Mouse (Mus musculus): ENCODE data around the gene Khk. TPM values are rescaled to one million over a fixed set of nuclear protein-coding genes. Genes with fewer than 3 reads are reported as not detected.

Khk gene
- polyA plus RNA-seq, 1 experiment from 2014 or later, result 17.4 TPM

DNA sequence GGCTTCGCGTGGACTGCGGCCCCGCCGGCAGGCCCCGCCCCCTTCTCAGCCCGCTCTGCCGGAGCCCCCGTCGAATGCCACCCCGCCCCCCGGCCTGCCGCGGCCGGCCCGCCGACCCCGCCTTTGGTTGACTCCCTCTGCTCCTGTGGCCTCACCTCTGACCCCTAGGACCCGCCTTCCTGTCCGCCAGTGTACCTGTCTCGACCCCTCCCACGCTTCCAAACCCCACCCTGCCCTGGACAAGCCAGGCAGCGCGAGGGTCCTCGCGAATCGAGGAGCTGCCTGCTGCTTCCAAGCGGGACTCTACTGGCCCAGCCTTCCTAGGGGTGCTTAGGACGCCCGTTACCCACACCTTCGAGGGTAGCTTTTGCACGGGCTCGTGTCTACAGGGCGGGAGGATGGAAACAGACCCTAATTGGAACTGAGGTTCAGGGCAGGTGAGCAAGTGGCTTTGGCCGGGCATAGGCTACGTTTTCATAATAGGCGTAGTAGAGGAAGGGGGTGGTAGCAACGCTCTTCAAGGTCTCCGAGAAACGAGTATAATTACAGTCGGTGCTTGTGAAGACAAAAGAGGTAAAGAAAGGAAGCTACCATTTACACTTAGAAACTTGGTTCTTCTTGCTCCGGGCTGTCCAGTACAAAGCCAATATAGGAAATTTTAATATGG lies 32.0 kb upstream of the Khk start:
- H3K9ac ChIP-seq, result peak overlapping the region; percentile 88
- H3K4me3 ChIP-seq, result peak overlapping the region; percentile 78
- peaks cover 22% of the 10 kb centered on the region for H3K4me1 ChIP-seq
- no peak; the same call in 1 of the 2 replicates for ATAC-seq (ENCODE audit: insufficient number of reproducible peaks, insufficient read depth, low FRiP score, low TSS enrichment, low read depth)
- peak overlapping the region; percentile 77 for H3K4me2 ChIP-seq
- under 1% methylated on average over 41 of the region's 42 CpGs for WGBS
- H3K36me3 ChIP-seq, result peaks cover 38% of the 10 kb centered on the region
- H3K9me3 ChIP-seq, result no peaks in the 10 kb centered on the region
- H3K27ac ChIP-seq, result peak overlapping the region; percentile 99
- no peaks in the 10 kb centered on the region for H3K27me3 ChIP-seq

DNA sequence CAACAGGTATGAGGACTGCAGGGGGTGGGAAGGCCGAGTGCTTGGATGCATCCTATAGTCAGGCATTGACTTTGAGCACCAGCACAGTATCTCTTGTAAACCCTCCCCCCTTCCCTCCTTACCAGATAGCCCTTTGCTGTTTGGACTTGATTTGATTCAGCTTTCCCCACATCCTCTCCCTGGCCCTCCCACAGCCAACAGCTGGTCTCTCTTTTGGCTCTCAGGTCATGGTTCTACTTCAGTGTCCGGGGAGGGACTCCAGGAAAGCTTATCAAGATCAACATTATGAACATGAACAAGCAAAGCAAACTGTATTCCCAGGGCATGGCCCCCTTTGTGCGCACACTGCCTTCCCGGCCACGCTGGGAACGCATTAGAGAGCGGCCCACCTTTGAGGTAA lies 30.9 kb upstream of the Khk start:
- WGBS, result 61% methylated on average over 7 of the region's 7 CpGs
- H3K27me3 ChIP-seq, result no peaks in the 10 kb centered on the region
- peaks cover 49% of the 10 kb centered on the region for H3K36me3 ChIP-seq
- H3K27ac ChIP-seq, result peak overlapping the region; percentile 99
- no peak for ATAC-seq (ENCODE audit: insufficient number of reproducible peaks, insufficient read depth, low FRiP score, low TSS enrichment, low read depth)
- H3K9ac ChIP-seq, result peak overlapping the region; percentile 88
- peak overlapping the region; percentile 78 for H3K4me3 ChIP-seq
- H3K4me1 ChIP-seq, result peaks cover 22% of the 10 kb centered on the region
- H3K9me3 ChIP-seq, result no peaks in the 10 kb centered on the region
- peak overlapping the region; percentile 77 for H3K4me2 ChIP-seq

DNA sequence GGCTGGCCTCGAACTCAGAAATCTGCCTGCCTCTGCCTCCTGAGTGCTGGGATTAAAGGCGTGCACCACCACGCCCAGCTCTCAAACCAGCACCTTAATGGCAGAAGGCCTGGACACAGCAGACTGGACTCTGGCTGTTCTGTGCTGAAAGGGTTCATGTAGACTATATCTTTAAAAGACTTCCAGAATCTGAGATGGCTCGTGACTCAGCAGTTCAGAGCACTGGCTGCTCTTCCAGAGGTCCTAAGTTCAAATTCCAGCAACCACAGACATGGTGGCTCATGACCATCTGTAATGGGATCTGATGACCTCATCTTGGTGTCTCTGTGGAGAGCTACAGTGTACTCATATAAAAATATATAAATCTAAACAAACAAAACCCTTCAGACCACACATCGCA lies 19.4 kb upstream of the Khk start:
- Histone ChIP-seq H3K4me1 (peaks cover 21% of the 10 kb centered on the region), H3K36me3 (peaks cover 81% of the 10 kb centered on the region), H3K27me3 (no peaks in the 10 kb centered on the region), H3K4me3 (no peak overlapping the region), H3K9me3 (no peaks in the 10 kb centered on the region), H3K4me2 (no peak overlapping the region), H3K27ac (no peak overlapping the region), H3K9ac (no peak overlapping the region)
- ATAC-seq (ENCODE audit: insufficient number of reproducible peaks, insufficient read depth, low FRiP score, low TSS enrichment, low read depth), result no peak
- 93% methylated on average over 5 of the region's 5 CpGs for WGBS

DNA sequence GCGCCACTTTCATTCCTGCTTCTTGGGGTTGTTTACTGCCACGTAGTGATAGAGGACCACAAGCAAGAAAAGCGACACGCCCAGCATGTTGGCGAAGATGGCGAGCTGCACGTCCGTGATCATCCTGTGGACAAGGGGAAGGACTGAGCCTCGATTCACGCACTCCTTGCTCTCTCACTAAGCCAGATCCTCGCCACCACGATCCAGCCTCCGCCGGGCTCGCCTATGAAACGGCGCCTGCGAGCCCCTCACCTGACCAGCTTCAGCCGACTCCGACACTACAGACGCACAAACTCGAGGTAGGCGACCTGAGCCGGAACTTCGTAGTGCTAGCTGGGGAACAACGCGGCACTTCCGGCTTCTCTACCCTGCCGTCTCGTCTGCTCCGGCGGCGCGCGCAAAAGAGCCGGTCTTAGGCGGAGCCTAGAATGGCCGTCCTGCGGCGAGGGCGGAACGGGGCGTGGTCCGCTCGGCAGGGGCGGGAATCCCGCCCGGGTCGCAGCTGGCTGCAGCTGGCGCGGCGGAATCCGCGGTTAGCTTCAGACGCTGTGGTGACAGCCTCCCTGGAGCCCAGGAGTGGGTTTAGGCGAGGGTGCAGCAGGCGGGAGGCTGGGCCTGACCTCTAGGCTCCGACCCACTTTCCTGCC lies 13.7 kb upstream of the Khk start, which contains the start of gene Ost4:
Gene Ost4, minus strand, starts transcription at position 376 of the 647 bp plus-strand sequence.
- Histone ChIP-seq H3K27ac (peak within 1 kb of the TSS; percentile 99), H3K4me3 (peak within 1 kb of the TSS; percentile 77), H3K4me2 (peak within 1 kb of the TSS; percentile 91), H3K27me3 (no peaks in the 10 kb centered on the region), H3K4me1 (peaks cover 67% of the 10 kb centered on the region), H3K36me3 (peaks cover 37% of the 10 kb centered on the region), H3K9me3 (no peaks in the 10 kb centered on the region), H3K9ac (peak within 1 kb of the TSS; percentile 90)
- peak; percentile 91 for ATAC-seq (ENCODE audit: insufficient number of reproducible peaks, insufficient read depth, low FRiP score, low TSS enrichment, low read depth)
- under 1% methylated on average over 58 of the region's 58 CpGs for WGBS

DNA sequence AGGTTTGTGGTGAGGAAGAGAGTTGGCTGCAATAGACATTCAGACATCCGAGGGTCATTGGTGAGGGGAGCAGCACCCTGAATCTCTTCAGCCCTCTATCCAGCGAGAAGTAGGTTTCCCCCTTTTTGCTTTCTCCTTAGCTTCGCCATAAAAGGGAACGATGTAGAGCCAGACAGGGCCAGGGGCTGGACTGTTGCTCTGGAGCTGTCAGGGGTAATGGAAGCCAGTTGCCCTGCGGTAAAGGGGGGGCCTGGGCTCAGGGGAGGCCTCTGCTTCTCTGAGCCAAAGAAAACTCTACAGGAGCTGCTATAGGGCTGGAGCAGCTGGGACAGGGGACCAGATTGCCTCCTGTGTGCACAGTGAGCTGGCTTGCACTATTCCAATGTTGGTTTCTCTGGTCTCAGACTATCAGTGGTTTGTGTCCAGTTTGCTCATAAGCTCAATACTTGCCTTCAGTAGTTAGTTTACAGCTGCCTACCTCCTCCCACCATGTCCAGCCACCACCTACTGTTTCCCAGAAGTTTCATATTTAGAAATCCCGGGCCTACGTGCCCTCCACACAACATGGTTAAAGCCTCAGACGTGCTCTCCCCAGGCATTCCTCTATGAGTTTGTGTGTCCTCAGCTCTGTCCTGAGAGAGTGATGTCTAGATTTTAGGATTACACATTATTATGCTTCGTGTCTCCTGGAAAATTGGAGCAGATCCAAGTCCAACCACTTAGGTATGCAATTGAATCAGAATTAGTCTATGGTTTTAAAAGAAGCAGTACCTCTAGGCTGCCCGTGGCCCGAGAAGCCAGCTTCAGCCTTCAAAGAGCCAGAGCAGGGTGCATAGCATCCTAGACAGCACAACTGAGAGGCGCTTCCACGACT lies 12.6 kb upstream of the Khk start:
- Histone ChIP-seq H3K27me3 (no peaks in the 10 kb centered on the region), H3K9me3 (no peaks in the 10 kb centered on the region), H3K36me3 (peaks cover 25% of the 10 kb centered on the region), H3K4me2 (peak overlapping the region; percentile 91), H3K27ac (peak overlapping the region; percentile 99), H3K4me3 (peak overlapping the region; percentile 77), H3K9ac (peak overlapping the region; percentile 90), H3K4me1 (peaks cover 74% of the 10 kb centered on the region)
- 20% methylated on average over 13 of the region's 13 CpGs for WGBS
- ATAC-seq (ENCODE audit: insufficient number of reproducible peaks, insufficient read depth, low FRiP score, low TSS enrichment, low read depth), result peak; percentile 57; the same call in 1 of the 2 replicates

DNA sequence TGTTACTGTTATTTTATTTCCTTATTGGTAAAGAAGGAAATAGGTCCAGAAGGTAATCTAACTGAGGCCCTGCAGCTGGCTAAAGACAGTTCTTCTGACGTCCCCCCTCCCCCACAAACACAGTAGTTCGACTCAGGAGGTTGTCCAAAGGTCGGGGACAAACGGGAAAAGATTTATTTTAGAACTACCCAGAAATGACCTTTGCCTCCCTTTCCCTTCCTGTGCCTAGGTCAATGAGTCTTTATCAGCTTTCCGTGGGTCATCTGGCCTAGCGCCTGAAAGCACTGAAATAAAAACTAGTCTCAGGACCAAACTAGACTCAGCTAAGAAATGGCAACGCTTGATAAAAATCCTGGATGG lies 12.0 kb upstream of the Khk start:
- Histone ChIP-seq H3K9me3 (no peaks in the 10 kb centered on the region), H3K9ac (peak overlapping the region; percentile 90; the same call in 1 of the 2 replicates), H3K27me3 (no peaks in the 10 kb centered on the region), H3K27ac (peak overlapping the region; percentile 99), H3K4me2 (peak overlapping the region; percentile 91), H3K4me3 (no peak overlapping the region), H3K4me1 (peaks cover 79% of the 10 kb centered on the region), H3K36me3 (peaks cover 19% of the 10 kb centered on the region)
- WGBS, result 27% methylated on average over 7 of the region's 7 CpGs
- no peak for ATAC-seq (ENCODE audit: insufficient number of reproducible peaks, insufficient read depth, low FRiP score, low TSS enrichment, low read depth)

DNA sequence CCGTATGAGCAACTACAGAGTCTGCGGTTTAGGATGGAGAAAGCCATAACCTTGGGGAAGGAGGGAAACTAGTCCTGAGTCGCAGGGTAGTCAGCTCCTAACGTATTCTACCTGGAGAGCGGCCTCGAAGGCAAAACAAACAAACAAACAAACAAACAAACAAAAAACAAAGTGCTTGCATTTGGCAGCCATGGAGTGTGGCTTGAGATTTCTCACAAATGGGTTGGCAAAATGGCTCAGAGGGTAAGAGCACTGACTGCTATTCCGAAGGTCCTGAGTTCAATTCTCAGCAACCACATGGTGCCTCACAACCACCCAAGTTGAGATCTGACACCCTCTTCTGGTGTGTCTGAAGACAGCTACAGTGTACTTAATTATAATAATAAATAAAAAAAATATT lies 11.4 kb upstream of the Khk start:
- ATAC-seq (ENCODE audit: insufficient number of reproducible peaks, insufficient read depth, low FRiP score, low TSS enrichment, low read depth), result no peak
- H3K9me3 ChIP-seq, result no peaks in the 10 kb centered on the region
- H3K4me2 ChIP-seq, result no peak overlapping the region
- WGBS, result 76% methylated on average over 7 of the region's 7 CpGs
- peak overlapping the region; percentile 99 for H3K27ac ChIP-seq
- no peaks in the 10 kb centered on the region for H3K27me3 ChIP-seq
- peaks cover 13% of the 10 kb centered on the region for H3K36me3 ChIP-seq
- no peak overlapping the region for H3K4me3 ChIP-seq
- no peak overlapping the region for H3K9ac ChIP-seq
- H3K4me1 ChIP-seq, result peaks cover 84% of the 10 kb centered on the region

DNA sequence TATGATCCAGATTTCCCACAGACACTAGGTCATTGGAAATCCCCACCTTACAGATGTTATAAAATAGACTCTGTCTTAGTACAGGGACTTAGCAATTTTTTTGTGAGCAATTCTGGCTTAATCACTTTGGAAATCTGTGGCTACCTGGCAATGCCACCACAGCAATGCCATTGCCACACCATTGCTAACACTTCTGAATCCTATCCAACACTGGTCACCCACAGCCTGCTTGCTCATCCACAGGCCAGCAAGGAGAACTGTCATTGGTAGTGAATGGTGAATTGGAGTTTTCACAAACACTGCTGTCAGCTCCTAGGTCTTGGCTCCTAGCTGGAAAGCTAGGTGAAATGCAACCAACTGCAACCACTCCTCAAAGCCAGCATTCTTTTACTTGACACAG lies 10.8 kb upstream of the Khk start:
- H3K9me3 ChIP-seq, result no peaks in the 10 kb centered on the region
- H3K27me3 ChIP-seq, result no peaks in the 10 kb centered on the region
- no peak overlapping the region for H3K4me2 ChIP-seq
- peaks cover 82% of the 10 kb centered on the region for H3K4me1 ChIP-seq
- no peak for ATAC-seq (ENCODE audit: insufficient number of reproducible peaks, insufficient read depth, low FRiP score, low TSS enrichment, low read depth)
- H3K9ac ChIP-seq, result no peak overlapping the region
- peaks cover 7% of the 10 kb centered on the region for H3K36me3 ChIP-seq
- no peak overlapping the region for H3K4me3 ChIP-seq
- H3K27ac ChIP-seq, result peak overlapping the region; percentile 99

DNA sequence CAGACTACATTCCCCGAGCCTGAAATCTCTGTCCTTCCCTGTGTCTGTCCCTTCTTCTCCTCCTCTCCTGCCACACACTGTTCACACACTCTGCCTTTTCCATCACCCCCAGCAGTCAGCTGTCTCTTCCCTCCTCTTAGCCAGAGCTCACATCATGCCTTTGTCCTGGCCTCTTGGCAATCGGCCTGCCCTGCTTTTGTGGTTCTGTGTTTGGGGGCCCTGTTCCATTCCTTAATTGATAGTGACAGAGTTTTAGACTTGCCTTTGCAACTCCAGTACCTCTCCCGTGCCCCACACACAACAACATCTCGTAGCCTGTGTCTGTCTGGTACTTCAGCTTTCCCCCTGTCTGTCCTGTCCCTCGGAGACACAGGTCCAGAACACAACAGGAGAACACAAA lies 9.1 kb upstream of the Khk start:
- peak overlapping the region; percentile 88 for H3K9ac ChIP-seq
- peak overlapping the region; percentile 99 for H3K27ac ChIP-seq
- no peak overlapping the region for H3K4me3 ChIP-seq
- ATAC-seq (ENCODE audit: insufficient number of reproducible peaks, insufficient read depth, low FRiP score, low TSS enrichment, low read depth), result no peak
- H3K4me2 ChIP-seq, result peak overlapping the region; percentile 95
- WGBS, result 32% methylated on average over 5 of the region's 5 CpGs
- H3K36me3 ChIP-seq, result peaks cover 6% of the 10 kb centered on the region
- peaks cover 81% of the 10 kb centered on the region for H3K4me1 ChIP-seq
- H3K9me3 ChIP-seq, result no peaks in the 10 kb centered on the region
- H3K27me3 ChIP-seq, result no peaks in the 10 kb centered on the region

DNA sequence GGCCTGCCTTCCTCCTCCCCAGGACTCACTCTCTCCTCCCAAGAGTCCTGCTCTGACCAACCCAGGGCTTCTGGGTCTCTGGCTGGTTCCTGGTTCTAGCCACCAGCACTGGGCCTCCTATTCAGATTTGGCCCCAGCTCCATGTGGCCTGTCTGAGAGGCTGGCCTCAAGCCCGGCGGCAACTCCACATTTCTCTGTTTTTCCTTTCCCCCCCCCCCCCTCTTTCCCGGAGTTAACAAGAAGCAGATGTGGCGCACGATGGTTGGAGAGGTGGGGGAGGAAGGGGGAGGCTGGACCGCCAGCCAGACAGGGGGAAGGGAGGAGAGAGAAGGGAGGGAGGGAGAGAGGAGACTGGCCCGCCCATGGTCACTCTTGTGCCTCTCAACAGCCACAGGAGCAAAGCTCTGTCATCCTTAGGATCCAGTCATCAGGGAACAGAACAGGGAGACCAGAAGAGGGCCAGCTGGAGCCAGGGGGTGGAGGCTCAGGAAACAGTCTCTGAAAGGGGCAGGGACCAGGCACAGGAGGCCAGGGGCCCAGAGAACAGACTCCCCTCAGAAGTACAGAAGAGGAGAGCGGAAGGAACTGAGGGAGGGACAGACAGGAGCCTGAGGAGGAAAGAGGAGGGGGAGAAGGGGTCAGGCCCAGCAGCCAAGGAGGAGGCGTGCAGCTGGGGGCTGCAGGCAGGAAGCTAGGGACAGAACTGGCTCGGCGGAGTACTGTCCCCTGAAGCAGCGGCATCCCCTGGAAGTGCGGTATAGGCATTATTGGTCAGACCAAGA lies 8.0 kb upstream of the Khk start, which contains the start of gene Emilin1:
Gene Emilin1, plus strand, starts transcription at position 343 of the 782 bp plus-strand sequence.
- WGBS, result 11% methylated on average over 12 of the region's 13 CpGs
- H3K4me3 ChIP-seq, result peak within 1 kb of the TSS; percentile 68
- peak; percentile 66 for ATAC-seq (ENCODE audit: insufficient number of reproducible peaks, insufficient read depth, low FRiP score, low TSS enrichment, low read depth)
- no peaks in the 10 kb centered on the region for H3K9me3 ChIP-seq
- peak within 1 kb of the TSS; percentile 99 for H3K27ac ChIP-seq
- peaks cover 88% of the 10 kb centered on the region for H3K4me1 ChIP-seq
- peak within 1 kb of the TSS; percentile 88 for H3K9ac ChIP-seq
- peaks cover 17% of the 10 kb centered on the region for H3K36me3 ChIP-seq
- H3K4me2 ChIP-seq, result peak within 1 kb of the TSS; percentile 95
- H3K27me3 ChIP-seq, result no peaks in the 10 kb centered on the region

DNA sequence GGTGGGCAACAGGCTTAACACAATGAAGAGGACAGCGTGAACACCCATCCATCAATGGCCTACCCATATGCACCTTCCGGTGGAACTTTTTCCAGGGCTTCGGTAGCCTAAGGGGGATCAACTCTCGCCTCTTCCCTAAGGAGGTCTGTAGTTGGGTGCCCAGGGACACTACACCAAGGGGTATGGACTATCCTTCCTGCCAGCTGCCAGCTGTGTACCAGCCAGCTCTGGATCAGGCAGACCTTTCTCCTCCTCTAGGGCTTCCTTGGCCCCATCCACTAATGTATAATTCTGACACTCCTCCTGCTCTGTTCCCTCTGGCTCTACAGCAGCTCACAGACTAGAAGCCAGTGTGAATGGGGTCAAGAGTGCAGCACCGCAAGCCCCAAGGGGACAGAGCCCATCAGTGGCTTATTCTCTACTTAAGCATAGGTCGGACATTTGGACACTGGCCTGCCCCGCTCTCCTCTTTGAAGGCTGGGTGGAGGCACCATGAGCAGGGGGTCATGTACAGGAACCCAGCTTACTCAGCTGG lies 7.1 kb upstream of the Khk start:
- Histone ChIP-seq H3K4me2 (peak overlapping the region; percentile 95), H3K9me3 (no peaks in the 10 kb centered on the region), H3K4me3 (peak overlapping the region; percentile 68), H3K36me3 (peaks cover 27% of the 10 kb centered on the region), H3K9ac (peak overlapping the region; percentile 88), H3K27ac (peak overlapping the region; percentile 99), H3K4me1 (peaks cover 88% of the 10 kb centered on the region), H3K27me3 (no peaks in the 10 kb centered on the region)
- WGBS, result 22% methylated on average over 7 of the region's 7 CpGs
- ATAC-seq (ENCODE audit: insufficient number of reproducible peaks, insufficient read depth, low FRiP score, low TSS enrichment, low read depth), result no peak
